Mouse (Mus musculus): Measurements from ENCODE around the gene Gmfb.

- no peak for TF ChIP-seq CTCF (IDR thresholded peaks at IDR 0.05)
- no peak for TF ChIP-seq EP300 (IDR thresholded peaks at IDR 0.05)
Observed at GRCm38 (mm10) chr14:46800684-46801345, 21.2 kb downstream of the Gmfb start.

All from lung, postnatal 0 days (tissue).